Mouse (Mus musculus) MN1 (cell line): ENCODE data around the gene Rhot2.
A peak's percentile ranks its signal among the peaks of the same experiment; 100 is the strongest.

Experiments
- DNase-seq: peaks from one replicate; pipeline ENCODE4 v3.0.0-alpha.2; 2016; ENCODE audit warnings: low spot score

Gene Rhot2

GRCm38 (mm10) chr17:25844396-25844901 lies at the start of gene Rhot2:
Gene Rhot2, minus strand, starts transcription at chr17:25844851.
- peak; percentile 87 for DNase-seq

GRCm38 (mm10) chr17:25893975-25894617 lies 49.4 kb upstream of the Rhot2 start:
- DNase-seq: peak; percentile 77

GRCm38 (mm10) chr17:25888837-25889236 lies 44.2 kb upstream of the Rhot2 start:
- no peak for DNase-seq

GRCm38 (mm10) chr17:25887467-25887866 lies 42.8 kb upstream of the Rhot2 start:
- no peak for DNase-seq

GRCm38 (mm10) chr17:25886806-25887205 lies 42.2 kb upstream of the Rhot2 start:
- DNase-seq: no peak

- DNase-seq: peak; percentile 42
Measured at GRCm38 (mm10) chr17:25885636-25886035, 41.0 kb upstream of the Rhot2 start.

GRCm38 (mm10) chr17:25883824-25884223 lies 39.2 kb upstream of the Rhot2 start:
- DNase-seq: no peak

GRCm38 (mm10) chr17:25883268-25883667 lies 38.6 kb upstream of the Rhot2 start:
- no peak for DNase-seq

- no peak for DNase-seq
Measured at GRCm38 (mm10) chr17:25882306-25882705, 37.7 kb upstream of the Rhot2 start.

GRCm38 (mm10) chr17:25881691-25882090 lies 37.0 kb upstream of the Rhot2 start:
- no peak for DNase-seq

- no peak for DNase-seq
Measured at GRCm38 (mm10) chr17:25880913-25881641, 36.4 kb upstream of the Rhot2 start.

GRCm38 (mm10) chr17:25880196-25880910 lies 35.7 kb upstream of the Rhot2 start, which contains the start of gene Wfikkn1:
Gene Wfikkn1, minus strand, starts transcription at chr17:25880858.
- peak; percentile 32 for DNase-seq

GRCm38 (mm10) chr17:25879750-25880149 lies 35.1 kb upstream of the Rhot2 start:
- no peak for DNase-seq

GRCm38 (mm10) chr17:25879261-25879660 lies 34.6 kb upstream of the Rhot2 start:
- DNase-seq: no peak

GRCm38 (mm10) chr17:25878611-25879180 lies 34.0 kb upstream of the Rhot2 start:
- DNase-seq: no peak

- no peak for DNase-seq
Measured at GRCm38 (mm10) chr17:25877741-25878610, 33.3 kb upstream of the Rhot2 start.

- DNase-seq: no peak
Measured at GRCm38 (mm10) chr17:25877025-25877424, 32.4 kb upstream of the Rhot2 start.

GRCm38 (mm10) chr17:25876347-25876915 lies 31.8 kb upstream of the Rhot2 start:
- no peak for DNase-seq

- peak; percentile 85 for DNase-seq
Measured at GRCm38 (mm10) chr17:25875171-25876136, 30.8 kb upstream of the Rhot2 start.

GRCm38 (mm10) chr17:25874721-25875170 lies 30.1 kb upstream of the Rhot2 start, which contains the start of gene Mettl26:
Gene Mettl26, plus strand, starts transcription at chr17:25875074.
- peak; percentile 88 for DNase-seq
